Mouse (Mus musculus) B cell, adult 2 months (primary cell): ENCODE results near the gene Rsph3b.

Experiments
- DNase-seq, 2 experiments: peaks; one replicate each; pipeline ENCODE4 v3.0.0; 2022

Rsph3b gene

GRCm38 (mm10) chr17:6862040-6862780, 86.3 kb downstream of the Rsph3b start:
- no peak for DNase-seq

GRCm38 (mm10) chr17:6861181-6862039, 87.1 kb downstream of the Rsph3b start:
- DNase-seq, result peak; percentile 42 to 44

DNA sequence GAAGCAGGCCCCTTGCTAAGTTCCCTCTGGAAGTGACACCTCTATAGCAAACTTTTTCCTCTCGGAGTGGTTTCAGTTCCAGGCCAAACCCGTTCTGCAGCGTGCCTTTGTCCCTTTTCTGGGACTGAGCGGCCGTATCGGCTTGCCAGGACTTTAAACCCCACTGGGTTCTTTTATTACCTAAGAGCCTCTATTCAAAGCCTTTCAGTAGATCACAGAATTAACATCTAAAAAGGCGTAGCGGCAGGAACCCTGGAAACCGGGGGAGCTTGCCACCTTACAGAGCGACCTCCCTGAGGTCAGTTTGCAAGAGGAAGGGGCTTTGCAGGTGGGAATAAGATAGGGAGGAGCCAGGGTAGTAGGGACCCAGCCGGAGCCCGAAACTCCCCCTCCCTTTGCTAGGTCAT, 88.0 kb downstream of the Rsph3b start:
- DNase-seq, result no peak

DNA sequence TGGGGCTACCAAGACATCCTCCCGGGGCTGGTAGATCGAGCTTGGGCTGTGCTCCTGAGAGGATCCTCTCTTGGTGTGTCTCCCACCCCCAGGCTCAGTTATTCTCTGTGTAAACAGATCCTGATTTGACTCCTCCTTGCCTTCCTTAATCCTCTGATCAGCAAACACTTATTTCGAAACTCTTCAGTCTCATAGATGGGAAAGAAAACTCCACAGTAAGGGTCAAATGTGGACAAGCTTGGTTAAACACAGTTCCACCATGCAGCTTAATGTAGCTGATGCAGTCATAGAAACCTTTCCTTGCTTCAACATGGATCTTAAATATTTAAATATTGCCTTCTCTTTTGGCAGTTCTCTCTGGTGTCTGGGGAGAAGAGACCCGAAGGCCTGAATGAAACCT, 88.4 kb downstream of the Rsph3b start:
- DNase-seq, result no peak
